Mouse (Mus musculus) left cerebral cortex, adult 18-20 months (tissue): ENCODE measurements around the gene Eif6. TPM values are rescaled to one million over a fixed set of nuclear protein-coding genes. Genes with fewer than 3 reads are reported as not detected.

Experiments
- DNase-seq, 2 experiments: peaks; one replicate each; pipeline ENCODE4 v3.0.0; 2021 to 2022; ENCODE audit warnings: low spot score in 2 of 2, mixed read lengths in 1 of 2
- total RNA-seq, 2 experiments: library from RNA; stranded (reverse); gene quantifications; 2 replicates each; pipeline ENCODE4 v1.2.3; 2021

Eif6 gene
- total RNA-seq, 2 experiments from 2014 or later = 73.3 to 82.5 TPM

DNA sequence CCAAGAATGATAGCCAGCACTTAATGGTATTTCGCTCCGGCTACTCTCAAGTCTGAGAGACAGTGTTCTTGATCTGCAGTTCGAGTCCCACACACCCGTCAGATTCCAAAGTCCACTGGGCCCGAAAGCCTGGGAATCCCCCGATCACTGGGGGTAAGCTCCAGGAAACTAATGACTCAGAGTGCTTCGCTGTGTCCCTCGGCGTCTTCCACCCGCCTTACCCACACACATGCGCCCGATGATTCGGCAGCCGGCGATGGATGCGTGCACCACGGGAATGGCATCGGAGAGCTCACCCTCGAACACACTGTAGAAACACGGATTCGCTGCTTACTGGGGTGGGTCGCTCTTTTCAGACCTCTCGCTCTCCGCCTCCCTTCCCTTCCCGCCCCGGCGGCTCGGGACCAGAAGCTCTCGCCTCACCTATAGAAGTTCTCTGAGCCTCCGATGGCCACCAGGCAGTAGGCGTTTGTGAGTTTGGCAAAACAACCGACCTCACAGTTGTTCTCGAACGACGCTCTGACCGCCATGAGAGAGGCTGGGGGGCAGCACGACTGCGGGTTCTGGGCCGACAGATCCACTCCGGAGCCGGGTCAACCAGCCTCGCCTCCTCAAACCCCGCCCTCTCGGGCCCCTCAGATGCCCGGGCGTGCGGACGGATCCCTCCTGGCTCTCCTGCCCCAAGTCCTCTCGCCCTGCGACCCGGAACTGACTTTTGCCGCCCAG is 658 bp downstream of the Eif6 start:
- no peak for DNase-seq

DNA sequence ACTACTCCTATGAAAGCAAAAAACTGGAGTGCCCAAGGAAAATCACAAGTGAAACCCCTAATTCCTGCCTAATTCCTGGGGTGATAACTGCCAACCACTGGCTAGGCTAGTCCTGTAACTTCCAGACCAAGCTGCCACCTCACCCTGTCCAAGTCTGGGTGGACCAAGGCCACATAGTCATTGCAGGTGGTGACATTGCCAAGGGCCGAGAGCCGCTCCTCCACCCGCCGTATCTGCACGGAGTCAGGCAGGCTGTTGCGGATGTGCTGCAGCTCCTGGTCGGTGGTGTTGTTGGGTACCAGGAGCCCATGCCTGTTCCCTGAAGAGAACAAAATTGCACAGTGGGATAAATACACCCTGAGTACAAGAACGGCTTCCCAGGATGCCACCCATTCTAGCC is 3.0 kb downstream of the Eif6 start:
- DNase-seq = no peak

DNA sequence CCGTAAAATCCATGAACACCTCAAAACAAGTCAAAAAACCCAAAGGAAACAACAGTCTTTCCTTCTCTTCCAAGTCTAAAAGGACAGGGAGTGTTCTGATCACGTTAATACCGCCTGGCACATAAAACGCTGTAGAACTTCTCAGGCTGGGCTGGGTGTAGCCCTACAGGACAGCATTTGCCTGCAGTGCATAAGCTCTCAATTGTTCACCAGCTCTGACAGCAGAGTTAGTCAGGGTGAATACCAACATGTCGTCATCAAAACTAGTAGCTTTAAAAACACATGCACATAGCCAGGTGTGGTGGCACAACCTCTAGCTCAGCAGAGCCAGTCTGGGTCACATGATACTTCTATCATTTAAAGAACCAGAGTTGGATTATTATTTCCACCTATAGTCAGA is 5.9 kb downstream of the Eif6 start:
- no peak for DNase-seq

DNA sequence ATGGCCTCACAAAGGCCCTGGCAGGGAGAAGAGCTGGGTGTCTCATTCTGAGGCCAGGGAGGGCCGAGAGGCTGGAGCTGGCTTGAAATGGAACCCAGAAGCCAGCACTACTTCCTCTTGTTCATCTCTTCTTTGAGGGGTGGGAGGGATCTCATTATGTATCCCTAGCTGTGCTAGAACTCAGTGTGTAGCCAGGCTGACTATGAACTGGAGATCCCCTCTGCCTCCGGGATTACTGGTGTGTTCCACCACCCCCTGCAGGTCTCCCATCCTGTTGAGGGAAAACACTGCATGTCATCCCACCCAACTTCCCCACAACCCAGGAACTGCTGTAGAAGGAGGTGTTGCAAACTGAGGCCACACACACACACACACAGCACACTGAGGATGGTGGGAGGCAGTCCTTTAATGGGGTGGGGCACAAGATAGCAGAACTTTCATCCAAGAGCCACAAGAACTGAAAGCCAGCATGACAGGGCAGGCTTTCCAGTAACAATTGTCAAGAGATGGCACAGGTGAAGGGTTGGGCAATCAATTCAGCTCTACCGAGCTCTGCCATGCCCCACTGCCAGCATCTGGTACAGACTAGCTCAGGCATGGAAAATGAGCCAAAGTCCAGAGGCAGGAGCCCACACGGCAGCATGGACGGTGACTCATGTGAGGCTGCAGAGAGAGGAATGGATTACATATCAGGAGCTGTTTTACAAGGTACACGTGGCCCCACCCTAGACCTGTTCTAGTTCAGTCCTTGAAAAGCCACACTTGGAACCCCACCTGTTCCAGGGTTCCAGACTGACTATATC is 7.1 kb downstream of the Eif6 start:
- DNase-seq = no peak

DNA sequence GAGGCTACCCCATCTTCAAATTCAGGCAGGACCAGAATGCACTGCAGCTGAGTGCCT is 7.5 kb downstream of the Eif6 start, which contains the start of gene BC029722:
BC029722 (minus strand) TSS at position 35 of the 57 bp plus-strand sequence.
- DNase-seq = no peak

DNA sequence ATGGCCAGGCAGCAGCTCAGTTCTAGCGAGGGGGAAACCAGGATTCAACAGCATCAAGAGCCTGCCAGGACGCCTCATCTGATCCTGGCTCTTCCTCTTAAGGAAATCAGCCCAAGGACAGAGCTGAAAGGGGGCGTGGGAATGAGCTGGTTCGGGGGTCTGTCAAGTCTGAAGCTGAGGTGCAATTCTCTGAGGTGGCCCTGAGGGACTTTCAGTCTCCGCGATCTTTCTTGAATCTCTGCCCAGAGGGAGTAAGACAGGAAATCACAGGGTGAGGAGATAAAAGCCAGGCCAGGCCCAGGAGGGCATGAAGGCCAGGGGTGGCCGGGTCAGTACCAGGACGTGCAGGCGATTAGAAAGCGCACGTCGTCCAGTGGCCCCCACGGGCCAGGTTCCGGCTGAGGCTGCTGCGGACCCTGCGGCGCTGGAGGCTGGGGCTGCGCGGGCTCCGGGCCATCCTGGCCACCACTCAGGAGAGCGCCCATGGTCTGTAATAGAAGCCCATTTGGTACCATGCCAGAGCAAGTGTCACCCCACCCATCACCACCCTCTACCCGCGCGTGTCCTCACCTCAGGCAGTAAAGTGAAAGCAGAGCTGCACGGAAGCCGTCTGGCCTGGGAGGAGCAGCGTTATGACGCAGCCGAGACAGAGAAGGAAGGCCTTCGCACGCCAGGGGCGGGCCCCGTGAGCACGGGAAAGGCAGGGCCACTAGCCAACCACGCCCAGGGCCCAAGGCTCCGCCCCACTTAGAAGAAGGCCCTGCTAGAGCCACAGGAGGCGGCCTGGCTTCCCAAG is 7.9 kb downstream of the Eif6 start:
- peak; percentile 91 to 95 for DNase-seq

DNA sequence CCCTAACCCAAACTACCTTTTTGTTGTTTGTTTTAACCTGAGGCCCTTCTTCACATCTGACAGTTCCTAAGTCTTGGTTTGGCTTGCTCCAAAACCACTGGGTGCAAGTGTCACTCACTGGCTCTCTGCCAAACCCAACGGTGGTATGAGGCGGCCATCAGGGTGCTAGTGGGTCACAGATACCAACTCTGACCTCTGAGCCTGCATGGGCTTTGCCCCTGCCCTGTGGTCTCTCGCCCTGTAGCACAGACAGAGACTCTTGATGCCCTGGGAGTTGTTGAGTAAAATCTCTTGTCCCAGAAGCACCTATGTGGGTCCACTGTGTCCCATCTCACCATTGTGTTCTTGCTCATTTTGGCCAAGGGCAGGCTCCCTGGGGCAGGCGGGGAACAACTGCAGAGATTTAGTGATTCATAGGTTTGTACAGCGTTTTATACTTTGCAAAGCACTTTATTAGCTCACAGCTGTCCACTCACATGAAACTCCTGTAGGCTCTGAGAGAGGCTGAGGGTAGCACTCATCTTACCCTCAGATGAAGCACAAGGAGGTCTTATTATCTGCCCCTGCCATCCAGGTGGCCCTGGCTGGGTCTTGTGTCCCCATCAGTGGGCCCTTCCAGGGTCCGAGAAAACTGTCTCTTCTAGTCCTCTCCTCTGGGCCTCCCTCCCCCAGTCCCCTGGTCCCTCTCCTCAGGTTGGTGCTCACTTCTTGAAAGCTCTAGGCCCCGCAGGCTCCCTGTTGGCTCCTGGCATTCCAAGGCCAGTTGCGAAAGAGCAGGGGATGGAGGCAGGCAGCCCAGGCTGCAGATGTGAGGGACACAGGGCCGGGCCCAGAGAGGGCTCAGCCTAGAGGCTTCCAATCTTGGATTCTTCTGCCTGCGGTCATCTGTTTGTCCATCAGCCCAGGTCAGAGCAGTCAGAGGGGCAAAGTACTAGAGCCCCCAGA is 9.2 kb downstream of the Eif6 start:
- no peak for DNase-seq

DNA sequence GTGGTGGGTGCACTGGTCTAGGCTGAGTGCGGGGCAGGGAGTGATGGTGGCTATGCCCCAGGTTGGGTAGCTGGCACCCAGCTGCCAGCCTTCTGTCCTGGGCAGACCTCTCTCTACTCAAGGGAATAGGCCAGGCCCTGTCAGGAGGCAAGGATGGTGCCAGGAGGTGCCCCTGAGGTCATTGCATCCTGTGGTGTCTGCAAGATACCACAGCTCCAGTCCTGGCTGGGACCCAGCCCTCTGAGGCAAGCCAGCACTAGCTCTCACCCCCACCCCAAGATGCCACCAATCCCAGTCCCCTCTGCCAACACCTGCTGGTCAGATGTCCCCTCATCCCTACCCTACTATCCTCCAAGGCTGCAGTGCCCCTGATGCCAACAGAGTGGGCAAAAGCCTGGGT is 10.5 kb downstream of the Eif6 start:
- DNase-seq = no peak

DNA sequence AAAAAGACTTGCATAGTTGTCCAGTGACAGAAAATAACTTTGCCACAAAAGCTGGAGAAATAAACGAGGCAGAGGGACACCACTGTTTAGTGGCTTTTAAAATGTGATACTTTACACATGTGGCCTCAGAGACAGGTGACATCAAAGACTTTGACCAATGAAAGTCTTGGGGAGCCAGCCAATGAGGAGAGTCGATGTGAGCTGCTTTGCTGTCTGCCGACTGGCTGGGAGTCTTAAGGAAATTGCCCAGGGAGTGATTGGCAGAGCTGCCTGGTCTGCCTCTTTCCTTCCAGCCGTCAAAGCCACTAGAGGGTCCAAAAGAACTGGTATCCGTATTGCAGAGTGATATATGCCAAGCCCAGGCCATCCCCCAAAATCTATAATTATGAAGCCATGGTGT is 11.9 kb downstream of the Eif6 start:
- DNase-seq = no peak

DNA sequence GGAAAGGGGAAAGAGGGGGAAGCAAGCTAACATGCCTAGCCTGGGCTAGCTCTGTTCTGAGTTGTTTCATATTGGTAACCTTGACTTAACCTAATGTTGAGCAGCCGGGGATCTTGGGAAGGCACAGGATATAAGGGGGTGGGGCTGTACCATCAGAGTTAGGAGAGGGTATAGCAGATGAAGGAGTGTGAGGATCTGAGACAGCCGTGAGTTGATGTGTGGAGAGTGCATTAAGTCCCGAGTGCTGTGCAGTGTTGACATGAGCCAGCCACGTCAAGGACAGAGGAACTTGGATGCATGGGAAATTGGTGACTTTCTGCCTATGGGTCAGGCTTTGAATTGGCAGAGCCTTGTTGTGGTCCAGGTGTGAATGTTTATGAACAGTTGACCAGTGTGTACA is 14.1 kb downstream of the Eif6 start:
- no peak for DNase-seq

DNA sequence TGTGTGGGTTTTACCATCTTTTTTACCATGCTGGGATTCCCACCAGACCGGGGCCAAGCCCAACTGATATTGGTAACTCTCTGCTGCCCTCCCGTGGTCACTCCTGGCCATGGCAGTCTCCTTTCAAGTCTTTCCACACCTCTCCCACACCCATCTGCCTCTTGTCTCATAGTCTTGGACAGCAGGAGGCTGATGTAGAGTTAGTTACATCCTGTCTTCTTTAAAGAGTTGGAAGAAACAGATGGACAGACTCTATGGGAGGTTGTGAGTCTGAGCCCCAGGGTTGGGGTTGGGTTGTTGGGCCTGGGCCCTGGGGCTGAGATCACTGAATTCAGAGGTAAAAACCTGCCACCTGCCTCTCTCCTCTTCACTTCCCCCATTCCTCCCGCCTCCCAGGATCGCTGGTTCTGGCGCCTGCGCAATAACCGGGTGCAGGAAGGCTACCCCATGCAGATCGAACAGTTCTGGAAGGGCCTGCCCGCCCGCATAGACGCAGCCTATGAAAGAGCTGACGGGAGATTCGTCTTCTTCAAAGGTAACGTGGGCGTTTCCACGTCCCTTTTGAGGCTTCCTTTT is 14.8 kb downstream of the Eif6 start:
- DNase-seq = peak; percentile 90 to 95

DNA sequence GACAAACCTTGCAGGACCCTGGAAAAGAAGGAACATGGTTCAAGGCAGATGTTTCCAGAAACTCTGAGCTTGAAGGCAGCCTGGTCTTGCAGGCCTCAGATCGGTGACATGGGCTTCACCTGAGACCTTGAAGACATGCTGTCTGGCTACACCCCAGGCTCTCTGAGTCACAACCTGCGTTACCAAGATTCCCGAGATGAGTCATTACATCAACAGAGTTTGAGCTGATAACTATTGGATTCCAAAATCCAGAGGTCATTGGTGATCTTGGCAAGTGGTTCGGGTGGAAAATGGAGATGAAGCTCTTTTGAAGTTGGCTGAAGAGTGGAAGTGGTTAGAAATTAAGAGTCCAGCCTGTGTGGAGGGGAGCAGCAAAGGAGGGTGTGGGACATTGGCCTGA is 17.1 kb downstream of the Eif6 start:
- no peak for DNase-seq

DNA sequence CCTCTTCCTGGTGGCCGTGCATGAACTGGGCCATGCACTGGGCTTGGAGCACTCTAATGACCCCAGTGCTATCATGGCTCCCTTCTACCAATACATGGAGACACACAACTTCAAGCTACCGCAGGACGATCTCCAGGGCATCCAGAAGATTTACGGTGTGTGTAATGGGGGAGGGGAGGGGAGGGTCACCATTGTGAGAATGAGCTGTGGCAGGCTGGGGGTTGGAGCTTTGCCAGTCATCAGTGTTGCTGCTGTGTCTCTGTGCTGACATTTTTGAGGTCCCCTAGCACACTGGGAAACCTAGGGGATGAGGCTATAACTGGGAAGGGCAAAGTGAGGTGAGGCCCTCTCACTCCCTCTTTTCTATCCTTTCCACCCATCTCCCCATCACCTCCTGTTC is 19.3 kb downstream of the Eif6 start:
- DNase-seq = no peak

DNA sequence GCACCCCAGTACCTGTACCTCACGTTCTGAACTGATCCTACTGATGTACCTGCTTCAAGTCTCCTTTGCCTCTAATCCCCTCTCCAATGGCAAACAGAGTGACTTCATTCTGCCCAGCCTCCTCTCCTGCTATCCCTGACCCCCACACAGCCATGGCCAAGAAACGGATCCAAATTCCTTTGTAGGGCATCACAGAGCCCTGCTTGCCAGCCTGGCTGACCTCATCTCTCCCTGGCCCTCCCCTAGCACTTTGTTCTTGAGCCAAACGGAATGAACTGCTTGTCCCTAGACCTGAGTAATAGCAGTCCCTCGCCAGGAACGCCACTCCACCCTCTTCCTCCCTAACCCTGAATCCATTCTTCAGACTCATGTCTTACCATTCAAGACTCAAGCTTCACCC is 20.2 kb downstream of the Eif6 start:
- DNase-seq = no peak

DNA sequence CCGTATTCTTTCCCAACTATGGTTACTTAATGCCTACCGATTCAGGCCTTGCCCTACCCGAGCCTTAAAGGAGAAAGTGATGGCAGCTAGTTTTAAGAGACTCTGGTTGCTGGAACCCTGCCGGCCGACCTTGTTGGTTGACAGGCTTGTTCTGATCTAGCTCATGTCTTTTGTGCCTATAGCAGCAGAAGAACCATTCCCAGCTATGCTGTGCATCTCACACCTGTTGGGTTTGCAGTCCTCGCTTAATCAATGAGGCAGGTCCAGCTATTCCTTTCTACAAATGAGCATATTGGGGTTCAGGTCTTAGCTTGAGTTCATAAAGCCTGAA is 20.8 kb downstream of the Eif6 start:
- DNase-seq = no peak

DNA sequence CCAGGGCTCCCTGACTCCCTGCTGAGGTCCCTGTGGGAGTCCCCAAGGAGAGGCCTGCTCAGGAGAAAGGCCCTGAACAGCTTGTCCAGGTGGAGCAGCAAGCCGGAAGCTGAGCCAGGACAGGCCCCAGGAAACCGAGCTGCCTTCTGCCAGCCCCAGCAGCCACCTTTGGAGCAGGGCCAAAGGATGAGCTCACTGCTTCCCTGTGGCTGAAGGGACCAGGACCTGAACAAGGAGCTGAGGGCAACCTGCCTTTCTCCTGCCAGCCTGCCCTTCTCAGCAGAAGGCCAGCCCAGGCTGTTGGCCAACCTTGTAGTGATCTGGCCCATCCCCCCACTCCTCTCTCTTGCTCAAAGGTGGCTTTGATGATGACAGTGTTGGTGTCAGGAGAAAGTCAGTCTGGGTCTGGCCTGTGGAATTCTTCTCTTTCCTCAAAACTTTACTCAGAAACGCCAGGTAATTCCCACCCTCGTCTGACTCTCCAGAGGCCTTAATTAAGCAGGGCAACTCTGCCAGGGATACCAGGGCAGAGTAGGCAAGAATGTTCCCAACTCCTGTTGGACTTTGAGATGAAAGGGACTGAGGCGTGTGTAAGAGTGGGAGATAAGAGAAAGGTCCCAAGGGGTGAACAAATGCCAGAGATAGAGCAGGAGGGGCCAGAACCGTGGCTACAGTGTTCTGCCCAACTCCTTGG is 21.3 kb downstream of the Eif6 start:
- no peak for DNase-seq

DNA sequence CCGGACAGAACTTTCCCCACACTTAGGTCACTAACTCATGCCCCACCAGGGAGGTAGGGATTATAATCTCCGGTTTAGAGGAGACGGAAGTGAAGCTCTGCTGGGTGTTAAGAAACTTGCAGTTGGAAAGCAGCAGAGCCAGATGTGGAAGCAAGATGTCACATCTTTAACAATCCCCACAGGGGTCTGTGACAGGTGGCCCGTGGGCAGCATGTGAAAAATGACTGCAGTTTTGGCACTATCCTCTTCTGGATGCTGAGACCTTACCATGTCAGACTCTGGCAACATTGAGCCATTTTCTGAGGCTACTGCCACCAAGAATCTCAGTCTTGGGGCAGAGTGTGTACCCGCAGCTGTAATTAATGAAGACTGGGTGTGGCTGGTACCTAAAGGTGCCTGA is 22.7 kb downstream of the Eif6 start:
- DNase-seq = no peak

DNA sequence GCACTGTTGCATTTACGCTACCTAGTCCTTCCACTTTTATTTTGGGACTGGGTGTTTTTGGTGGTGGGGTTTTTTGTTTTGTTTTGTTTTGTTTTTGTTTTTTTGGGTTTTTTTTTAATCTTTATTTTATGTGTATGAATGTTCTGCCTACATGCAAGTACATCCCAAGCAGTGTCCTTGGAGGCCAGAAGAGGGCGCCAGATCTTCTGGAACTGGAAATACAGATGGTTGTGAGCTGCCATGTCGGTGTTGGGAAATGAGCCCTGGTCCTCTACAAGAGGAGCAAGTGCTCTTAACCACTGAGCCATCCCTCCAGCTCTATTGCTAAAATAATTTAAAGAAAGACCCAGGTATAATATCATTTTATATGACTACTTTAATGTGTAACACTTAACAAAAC is 24.0 kb downstream of the Eif6 start:
- DNase-seq = no peak

DNA sequence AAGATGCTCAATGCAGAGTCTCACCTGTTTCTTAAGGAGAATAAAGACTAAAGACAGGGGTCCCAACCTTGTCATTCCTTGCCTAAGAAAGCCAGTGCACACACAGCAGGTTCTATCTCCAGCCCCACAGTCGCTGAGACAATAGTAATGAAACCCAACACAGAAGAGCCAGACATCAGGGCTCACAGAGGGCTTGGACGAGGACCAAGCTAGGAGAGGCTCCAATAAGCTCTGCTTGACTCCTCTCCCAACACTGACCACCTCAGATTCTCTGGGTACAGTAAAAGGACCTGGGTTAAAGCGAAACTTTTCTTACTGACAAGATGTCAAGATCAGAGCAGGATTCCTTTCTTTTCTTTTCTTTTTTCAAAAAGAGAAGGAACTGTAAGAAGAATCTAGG is 28.1 kb downstream of the Eif6 start:
- DNase-seq = no peak

DNA sequence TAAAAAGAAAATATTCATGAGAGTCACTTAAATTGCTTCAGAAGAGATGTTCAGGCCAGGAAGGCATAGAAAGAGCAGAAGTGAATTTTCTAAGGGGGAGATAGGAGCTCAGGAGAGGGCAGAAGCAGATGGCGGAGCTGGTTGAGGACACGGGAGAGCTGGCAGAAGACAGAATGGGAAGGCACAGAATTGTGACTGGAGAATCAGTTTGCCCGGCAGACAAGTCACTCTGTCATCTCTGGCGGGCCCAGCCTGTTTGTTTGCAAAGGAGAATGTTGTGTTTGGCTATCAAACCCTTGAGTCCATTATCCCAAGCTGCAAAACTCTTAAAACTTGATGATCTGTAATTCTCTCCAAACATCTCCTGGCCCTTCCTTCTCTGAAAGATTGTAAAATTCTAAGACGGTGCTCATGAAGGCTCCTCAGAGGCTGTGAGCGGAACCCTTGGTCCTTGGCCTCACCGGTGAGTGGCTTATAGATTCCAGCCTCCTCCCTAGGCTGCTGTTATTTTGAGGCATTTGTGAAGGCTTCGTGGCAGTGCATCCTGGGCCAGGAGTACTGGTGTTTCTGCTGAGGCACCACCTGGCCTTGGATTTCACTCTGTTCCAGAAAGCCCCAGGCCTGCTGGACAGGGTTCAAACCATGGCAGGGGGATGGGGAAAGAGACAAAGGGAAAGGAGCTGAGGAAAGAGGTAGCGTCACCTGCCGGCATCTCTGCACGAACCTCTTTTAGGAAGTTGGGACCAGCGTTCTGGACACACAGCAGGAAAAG is 31.9 kb downstream of the Eif6 start:
- no peak for DNase-seq
